Mouse (Mus musculus) CH12.LX (cell line): ENCODE results near the gene Tmem164. TPM values are rescaled to one million over a fixed set of nuclear protein-coding genes. Genes with fewer than 3 reads are reported as not detected.

Source experiments
- DNase-seq: peaks from one replicate; pipeline ENCODE4 v3.0.0-alpha.2; 2013; ENCODE audit errors: extremely low read depth
- H3K27ac ChIP-seq: 2 replicates; pipeline ENCODE4 v1.5.1; 2012; ENCODE audit warnings: low read depth, mild to moderate bottlenecking, control low read depth, moderate library complexity; ENCODE audit not compliant: insufficient read depth
- H3K27me3 ChIP-seq: replicated peaks from 2 replicates; pipeline ENCODE3; 2012; ENCODE audit warnings: inconsistent platforms
- H3K36me3 ChIP-seq, 2 experiments: replicated peaks in 1 of 2; 2 replicates each; pipeline versions ENCODE3 to v1.6.1; 2012; ENCODE audit warnings: inconsistent platforms in 1 of 2, low read length in 1 of 2, mild to moderate bottlenecking in 1 of 2, mixed read lengths in 1 of 2, moderate library complexity in 1 of 2; ENCODE audit not compliant: control insufficient read depth in 1 of 2, insufficient read depth in 1 of 2
- H3K4me1 ChIP-seq, 2 experiments: 2 replicates each; pipeline ENCODE4 v1.6.1; 2012; ENCODE audit warnings: inconsistent platforms in 1 of 2, moderate library complexity in 1 of 2; ENCODE audit not compliant: insufficient read depth in 2 of 2, control insufficient read depth in 1 of 2
- H3K4me2 ChIP-seq: 2 replicates; pipeline ENCODE4 v1.6.1; 2012; ENCODE audit warnings: low read depth, mild to moderate bottlenecking, control low read depth; ENCODE audit not compliant: poor library complexity, insufficient read depth, severe bottlenecking
- H3K4me3 ChIP-seq, 3 experiments: fragments of 150-350 bp in 1 of 3; sonication (generic) in 1 of 3; replicated peaks in 1 of 3; 2 replicates each; pipeline versions ENCODE3 to v1.5.1; 2011 to 2012; ENCODE audit warnings: low read depth in 2 of 3, low read length in 2 of 3, mild to moderate bottlenecking in 2 of 3, moderate library complexity in 2 of 3, control low read depth in 1 of 3, improper control_type of control experiment in 1 of 3, inconsistent platforms in 1 of 3, mixed read lengths in 1 of 3; ENCODE audit not compliant: poor library complexity in 1 of 3
- H3K79me2 ChIP-seq: replicated peaks from 2 replicates; pipeline ENCODE4 v1.6.1; 2012; ENCODE audit warnings: mild to moderate bottlenecking, moderate library complexity; ENCODE audit not compliant: control insufficient read depth, poor library complexity, insufficient read depth, severe bottlenecking; ENCODE audit errors: extremely low read depth
- H3K9ac ChIP-seq: 2 replicates; pipeline ENCODE4 v1.6.1; 2012; ENCODE audit warnings: low read depth, mild to moderate bottlenecking, control low read depth, moderate library complexity; ENCODE audit not compliant: insufficient read depth
- H3K9me3 ChIP-seq: replicated peaks from 2 replicates; pipeline ENCODE3; 2012; ENCODE audit warnings: low read length, inconsistent platforms, mixed read lengths
- BHLHE40 ChIP-seq: IDR thresholded peaks from 2 replicates; pipeline ENCODE4 v1.6.1; 2011; ENCODE audit warnings: mild to moderate bottlenecking, low read depth, low read length, improper control_type of control experiment
- CHD2 ChIP-seq: IDR thresholded peaks from 2 replicates; pipeline ENCODE4 v1.6.1; 2011; ENCODE audit warnings: low read length, improper control_type of control experiment
- ELF1 ChIP-seq: IDR thresholded peaks from 2 replicates; pipeline ENCODE4 v1.6.1; 2014; ENCODE audit warnings: low read depth, mild to moderate bottlenecking, inconsistent platforms, low read length, improper control_type of control experiment
- EP300 ChIP-seq: IDR thresholded peaks from 2 replicates; pipeline ENCODE4 v1.6.1; 2011; ENCODE audit warnings: low read length, improper control_type of control experiment
- ETS1 ChIP-seq: conservative IDR thresholded peaks from 2 replicates; pipeline ENCODE4 v1.6.1; 2012; ENCODE audit warnings: low read depth, mild to moderate bottlenecking, inconsistent platforms, low read length, improper control_type of control experiment, moderate library complexity
- GABPA ChIP-seq: IDR thresholded peaks from 2 replicates; pipeline ENCODE4 v1.6.1; 2012; ENCODE audit warnings: low read depth, low read length, improper control_type of control experiment, inconsistent platforms; ENCODE audit not compliant: insufficient replicate concordance
- JUN ChIP-seq: IDR thresholded peaks from 2 replicates; pipeline ENCODE4 v1.6.1; 2011; ENCODE audit warnings: low read depth, mild to moderate bottlenecking, low read length, improper control_type of control experiment, moderate library complexity; ENCODE audit not compliant: insufficient read depth
- JUND ChIP-seq: conservative IDR thresholded peaks from 2 replicates; pipeline ENCODE4 v1.6.1; 2011; ENCODE audit warnings: low read depth, low read length, improper control_type of control experiment
- KAT2A ChIP-seq: IDR thresholded peaks from 2 replicates; pipeline ENCODE4 v1.6.1; 2012; ENCODE audit warnings: low read length, improper control_type of control experiment, inconsistent platforms; ENCODE audit not compliant: insufficient replicate concordance
- MAFK ChIP-seq: IDR thresholded peaks from 2 replicates; pipeline ENCODE4 v1.6.1; 2011; ENCODE audit warnings: low read length, improper control_type of control experiment; ENCODE audit not compliant: insufficient replicate concordance
- MAX ChIP-seq: IDR thresholded peaks from 2 replicates; pipeline ENCODE4 v1.6.1; 2011; ENCODE audit warnings: low read length, improper control_type of control experiment
- MEF2A ChIP-seq: IDR thresholded peaks from 2 replicates; pipeline ENCODE4 v1.6.1; 2014; ENCODE audit warnings: low read depth, mild to moderate bottlenecking, inconsistent platforms, low read length, improper control_type of control experiment, borderline replicate concordance
- MXI1 ChIP-seq: IDR thresholded peaks from 2 replicates; pipeline ENCODE4 v1.6.1; 2011; ENCODE audit warnings: mild to moderate bottlenecking, low read depth, low read length, improper control_type of control experiment
- MYC ChIP-seq: IDR thresholded peaks from 2 replicates; pipeline ENCODE4 v1.6.1; 2011; ENCODE audit warnings: low read depth, mild to moderate bottlenecking, improper control_type of control experiment, low read length
- NELFE ChIP-seq: IDR thresholded peaks from 2 replicates; pipeline ENCODE4 v1.6.1; 2011; ENCODE audit warnings: low read depth, low read length, improper control_type of control experiment
- PAX5 ChIP-seq: IDR thresholded peaks from 2 replicates; pipeline ENCODE4 v1.6.1; 2012; ENCODE audit warnings: low read length, inconsistent platforms, mixed read lengths
- POLR2A ChIP-seq: IDR thresholded peaks from 2 replicates; pipeline ENCODE4 v1.6.1; 2011; ENCODE audit warnings: low read depth, mild to moderate bottlenecking, improper control_type of control experiment, low read length
- POLR2AphosphoS2 ChIP-seq: IDR thresholded peaks from 2 replicates; pipeline ENCODE4 v1.6.1; 2011; ENCODE audit warnings: low read depth, low read length, improper control_type of control experiment
- RAD21 ChIP-seq: IDR thresholded peaks from 2 replicates; pipeline ENCODE4 v1.6.1; 2011; ENCODE audit warnings: low read depth, mild to moderate bottlenecking, low read length, improper control_type of control experiment, moderate library complexity
- RCOR1 ChIP-seq: conservative IDR thresholded peaks from 2 replicates; pipeline ENCODE4 v1.6.1; 2012; ENCODE audit warnings: low read depth, mild to moderate bottlenecking, inconsistent platforms, low read length, improper control_type of control experiment
- SIN3A ChIP-seq: IDR thresholded peaks from 2 replicates; pipeline ENCODE4 v1.6.1; 2012; ENCODE audit warnings: low read length, improper control_type of control experiment, inconsistent platforms
- SMC3 ChIP-seq: IDR thresholded peaks from 2 replicates; pipeline ENCODE4 v1.6.1; 2011; ENCODE audit warnings: low read depth, low read length, improper control_type of control experiment
- TBP ChIP-seq: conservative IDR thresholded peaks from 2 replicates; pipeline ENCODE4 v1.6.1; 2011; ENCODE audit warnings: low read depth, low read length, improper control_type of control experiment
- TCF12 ChIP-seq: IDR thresholded peaks from 2 replicates; pipeline ENCODE4 v1.6.1; 2014; ENCODE audit warnings: low read depth, mild to moderate bottlenecking, inconsistent platforms, low read length, improper control_type of control experiment
- UBTF ChIP-seq: IDR thresholded peaks from 2 replicates; pipeline ENCODE4 v1.6.1; 2012; ENCODE audit warnings: low read depth, mild to moderate bottlenecking, inconsistent platforms, low read length, improper control_type of control experiment, moderate library complexity
- USF2 ChIP-seq: conservative IDR thresholded peaks from 2 replicates; pipeline ENCODE4 v1.6.1; 2011; ENCODE audit warnings: low read depth, low read length, improper control_type of control experiment
- ZC3H11A ChIP-seq: IDR thresholded peaks from 2 replicates; pipeline ENCODE4 v1.6.1; 2012; ENCODE audit warnings: low read depth, mild to moderate bottlenecking, inconsistent platforms, low read length, improper control_type of control experiment
- ZMIZ1 ChIP-seq: IDR thresholded peaks from 2 replicates; pipeline ENCODE4 v1.6.1; 2012; ENCODE audit warnings: low read depth, mild to moderate bottlenecking, inconsistent platforms, low read length, improper control_type of control experiment
- ZNF384 ChIP-seq: IDR thresholded peaks from 2 replicates; pipeline ENCODE4 v1.6.1; 2012; ENCODE audit warnings: low read depth, low read length, improper control_type of control experiment, inconsistent platforms
- dilution Hi-C: fragments of 300-500 bp; cut with MboI; formaldehyde crosslinking; loops from 2 replicates; pipeline ENCODE4 v1.14.3; 2020; ENCODE audit warnings: low sequenced_read_pairs; ENCODE audit not compliant: extremely low pct_unique_long_range_greater_than_20kb, extremely low pct_ligation_motif_present
- in situ Hi-C: fragments of 300-500 bp; cut with MboI; formaldehyde crosslinking; loops from 3 replicates; pipeline ENCODE4 v1.14.3; 2019; ENCODE audit warnings: low sequenced_read_pairs, low pct_ligation_motif_present, low pct_unique_long_range_greater_than_20kb, mixed read lengths
- polyA plus RNA-seq: library from polyadenylated mRNA; unstranded; fragments of >175 nt; gene quantifications from 2 replicates; pipeline ENCODE4 v1.2.1, GENCODE M21; 2012; ENCODE audit warnings: low read depth; ENCODE audit not compliant: insufficient read length
- total RNA-seq, 2 experiments: library from RNA; depleted of rRNA; stranded (reverse); fragments of 300-350 nt in 1 of 2; fragments of >200 nt in 1 of 2; gene quantifications; 2 replicates each; pipeline ENCODE4 v1.2.3; 2012 to 2014

Tmem164 gene
- total and polyA plus RNA-seq, 3 experiments, result 19.2 to 22.7 (median 21.5) TPM

DNA sequence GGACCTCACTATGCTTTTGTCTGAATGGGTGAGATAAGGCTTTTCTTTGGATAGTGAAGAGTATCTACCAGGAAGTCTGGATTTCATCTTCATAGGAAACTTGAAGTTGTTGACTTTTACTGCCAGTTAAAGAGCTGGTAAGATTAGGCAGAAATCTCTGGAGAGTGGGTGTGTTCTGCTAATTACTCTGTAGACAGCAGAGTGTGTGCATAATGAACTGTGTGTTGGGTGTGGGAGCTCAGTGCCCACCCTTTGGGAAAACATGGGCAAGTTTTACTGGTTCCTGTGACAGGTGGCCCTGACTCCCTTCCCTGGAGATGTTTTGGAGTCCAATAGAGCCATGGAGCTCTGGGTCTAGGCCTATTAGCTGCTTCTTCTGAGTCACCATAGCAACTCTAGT is 27.1 kb downstream of the Tmem164 start:
- no peak overlapping the region for H3K9ac ChIP-seq
- no peak for TF ChIP-seq POLR2AphosphoS2
- no peak for TF ChIP-seq BHLHE40
- TF ChIP-seq MEF2A, result no peak
- no peak for TF ChIP-seq SMC3
- TF ChIP-seq RCOR1, result no peak
- TF ChIP-seq ZNF384, result no peak
- no peak for TF ChIP-seq POLR2A
- TF ChIP-seq USF2, result no peak
- no peak for TF ChIP-seq CHD2
- no peak for TF ChIP-seq ETS1
- no peak for TF ChIP-seq GABPA
- no peak for TF ChIP-seq UBTF
- no peak for TF ChIP-seq MAFK
- TF ChIP-seq PAX5, result no peak
- TF ChIP-seq ZC3H11A, result no peak
- no peak for TF ChIP-seq RAD21
- TF ChIP-seq ZMIZ1, result no peak
- no peak for TF ChIP-seq MAX
- no peak for TF ChIP-seq TCF12
- H3K27me3 ChIP-seq, result no peaks in the 10 kb centered on the region
- no peak for DNase-seq
- no peaks in the 10 kb centered on the region for H3K4me1 ChIP-seq
- no peak overlapping the region for H3K4me3 ChIP-seq
- H3K79me2 ChIP-seq, result no peaks in the 10 kb centered on the region
- in situ Hi-C loops (no loop called here), dilution Hi-C loops (no loop called here)
- no peaks in the 10 kb centered on the region for H3K9me3 ChIP-seq
- no peak overlapping the region for H3K4me2 ChIP-seq
- H3K36me3 ChIP-seq, result peaks cover 0 to 29% of the 10 kb centered on the region in 2 experiments
- H3K27ac ChIP-seq, result no peak overlapping the region

DNA sequence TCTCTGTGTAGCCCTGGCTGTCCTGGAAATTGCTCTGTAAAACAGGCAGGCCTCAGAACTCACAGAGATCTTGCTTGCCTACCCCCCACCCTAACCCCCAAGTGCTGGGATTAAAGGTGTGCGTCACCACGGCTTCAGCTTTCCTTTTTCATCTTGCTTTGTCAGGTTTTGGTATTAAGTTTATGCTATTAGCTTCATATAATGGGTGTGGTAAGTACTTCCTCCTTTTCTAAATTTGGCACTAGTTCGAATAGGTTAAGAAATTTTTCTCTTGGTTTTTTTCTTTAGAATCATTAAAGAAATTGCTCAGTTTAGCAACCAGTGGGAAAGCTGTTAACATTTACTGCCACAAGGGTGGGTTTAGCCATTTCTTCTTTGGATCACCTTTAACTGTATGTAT is 34.8 kb downstream of the Tmem164 start:
- Histone ChIP-seq H3K4me1 (peaks cover 0 to 2% of the 10 kb centered on the region in 2 experiments; a peak in 1 of 4 replicates), H3K27ac (no peak overlapping the region), H3K9ac (no peak overlapping the region), H3K79me2 (no peaks in the 10 kb centered on the region), H3K9me3 (no peaks in the 10 kb centered on the region), H3K36me3 (peaks cover 2 to 21% of the 10 kb centered on the region in 2 experiments), H3K4me3 (no peak overlapping the region), H3K27me3 (no peaks in the 10 kb centered on the region), H3K4me2 (no peak overlapping the region)
- no peak for DNase-seq
- dilution Hi-C loops (no loop called here), in situ Hi-C loops (no loop called here)
- TF ChIP-seq EP300 (no peak), NELFE (no peak), JUN (no peak), ZMIZ1 (no peak), MEF2A (no peak), MXI1 (no peak), TBP (no peak), RCOR1 (no peak), POLR2A (no peak), ZC3H11A (no peak), KAT2A (no peak), ETS1 (no peak), ELF1 (no peak), SIN3A (no peak), MYC (no peak), JUND (no peak), GABPA (no peak), POLR2AphosphoS2 (no peak)
